Mouse (Mus musculus) MEL (cell line): ENCODE results near the gene Tedc1. TPM values are rescaled to one million over a fixed set of nuclear protein-coding genes. Genes with fewer than 3 reads are reported as not detected.

Source experiments
- DNase-seq: peaks from one replicate; pipeline ENCODE4 v3.0.0; 2011; ENCODE audit warnings: low read depth, low spot score
- H3K27ac ChIP-seq: 2 replicates; pipeline ENCODE4 v1.5.1; 2012; ENCODE audit warnings: low read depth, mild to moderate bottlenecking, control low read depth, low read length, moderate library complexity; ENCODE audit not compliant: control insufficient read depth
- H3K27me3 ChIP-seq, 2 experiments: fragments of 150-350 bp in 1 of 2; sonication (generic) in 1 of 2; 2 replicates each; pipeline ENCODE4 v1.6.1; 2012; ENCODE audit warnings: low read length in 2 of 2, mild to moderate bottlenecking in 2 of 2, improper control_type of control experiment in 1 of 2, moderate library complexity in 1 of 2; ENCODE audit not compliant: insufficient read depth in 2 of 2, control insufficient read depth in 1 of 2
- H3K36me3 ChIP-seq, 2 experiments: 2 replicates each; pipeline ENCODE4 v1.6.1; 2012 to 2014; ENCODE audit warnings: low read length in 2 of 2, improper control_type of control experiment in 1 of 2, inconsistent platforms in 1 of 2, mild to moderate bottlenecking in 1 of 2; ENCODE audit not compliant: insufficient read depth in 2 of 2, control insufficient read depth in 1 of 2
- H3K4me1 ChIP-seq, 2 experiments: fragments of 150-350 bp in 1 of 2; sonication (generic) in 1 of 2; 2 replicates each; pipeline ENCODE4 v1.6.1; 2012; ENCODE audit warnings: low read length in 2 of 2, improper control_type of control experiment in 1 of 2, mild to moderate bottlenecking in 1 of 2; ENCODE audit not compliant: insufficient read depth in 2 of 2, control insufficient read depth in 1 of 2
- H3K4me3 ChIP-seq, 2 experiments: fragments of 150-350 bp in 1 of 2; sonication (generic) in 1 of 2; 2 replicates each; pipeline ENCODE4 v1.5.1; 2012; ENCODE audit warnings: low read depth in 2 of 2, low read length in 2 of 2, mild to moderate bottlenecking in 2 of 2, moderate library complexity in 2 of 2, control low read depth in 1 of 2, improper control_type of control experiment in 1 of 2; ENCODE audit not compliant: control insufficient read depth in 1 of 2, insufficient read depth in 1 of 2
- H3K79me2 ChIP-seq: 2 replicates; pipeline ENCODE4 v1.6.1; 2012; ENCODE audit warnings: mild to moderate bottlenecking, low read length, moderate library complexity; ENCODE audit not compliant: control insufficient read depth, poor library complexity, insufficient read depth
- H3K9ac ChIP-seq: 2 replicates; pipeline ENCODE4 v1.6.1; 2012; ENCODE audit warnings: low read depth, mild to moderate bottlenecking, control low read depth, low read length, moderate library complexity; ENCODE audit not compliant: control insufficient read depth, poor library complexity, severe bottlenecking
- H3K9me3 ChIP-seq: fragments of 150-350 bp; sonication (generic); replicated peaks from 2 replicates; pipeline ENCODE4 v1.6.1; 2012; ENCODE audit warnings: mild to moderate bottlenecking, low read length, improper control_type of control experiment, moderate library complexity; ENCODE audit not compliant: insufficient read depth
- BHLHE40 ChIP-seq: IDR thresholded peaks from 2 replicates; pipeline ENCODE4 v1.6.1; 2012; ENCODE audit warnings: low read depth, mild to moderate bottlenecking, inconsistent platforms, low read length, improper control_type of control experiment, borderline replicate concordance
- CHD1 ChIP-seq: IDR thresholded peaks from 2 replicates; pipeline ENCODE4 v1.6.1; 2012; ENCODE audit warnings: low read depth, mild to moderate bottlenecking, inconsistent platforms, low read length, improper control_type of control experiment
- CHD2 ChIP-seq: IDR thresholded peaks from 2 replicates; pipeline ENCODE4 v1.6.1; 2011; ENCODE audit warnings: low read length, improper control_type of control experiment
- CTCF ChIP-seq, 3 experiments: IDR thresholded peaks in 2 of 3; conservative IDR thresholded peaks in 1 of 3; 2 replicates each; pipeline ENCODE4 v1.5.1; 2011 to 2012; ENCODE audit warnings: low read length in 3 of 3, low read depth in 2 of 3, mild to moderate bottlenecking in 2 of 3, improper control_type of control experiment in 1 of 3, inconsistent platforms in 1 of 3, mixed read lengths in 1 of 3, moderate library complexity in 1 of 3; ENCODE audit not compliant: control insufficient read depth in 1 of 3, insufficient read depth in 1 of 3, poor library complexity in 1 of 3, severe bottlenecking in 1 of 3
- E2F4 ChIP-seq: IDR thresholded peaks from 2 replicates; pipeline ENCODE4 v1.6.1; 2011; ENCODE audit warnings: low read depth, low read length, improper control_type of control experiment, borderline replicate concordance
- ETS1 ChIP-seq: IDR thresholded peaks from 2 replicates; pipeline ENCODE4 v1.6.1; 2012; ENCODE audit warnings: low read depth, mild to moderate bottlenecking, inconsistent platforms, low read length, improper control_type of control experiment, moderate library complexity
- GABPA ChIP-seq: IDR thresholded peaks from 2 replicates; pipeline ENCODE4 v1.6.1; 2012; ENCODE audit warnings: low read depth, mild to moderate bottlenecking, inconsistent platforms, low read length, improper control_type of control experiment, moderate library complexity
- GATA1 ChIP-seq: IDR thresholded peaks from 2 replicates; pipeline ENCODE4 v1.6.1; 2011; ENCODE audit warnings: low read depth, low read length, improper control_type of control experiment
- HCFC1 ChIP-seq: IDR thresholded peaks from 2 replicates; pipeline ENCODE4 v1.6.1; 2012; ENCODE audit warnings: low read depth, mild to moderate bottlenecking, inconsistent platforms, low read length, improper control_type of control experiment, moderate library complexity
- KAT2A ChIP-seq: conservative IDR thresholded peaks from 2 replicates; pipeline ENCODE4 v1.6.1; 2012; ENCODE audit warnings: low read depth, low read length, improper control_type of control experiment, inconsistent platforms
- MAFK ChIP-seq: IDR thresholded peaks from 2 replicates; pipeline ENCODE4 v1.6.1; 2011; ENCODE audit warnings: low read depth, mild to moderate bottlenecking, low read length, improper control_type of control experiment, borderline replicate concordance
- MAX ChIP-seq: IDR thresholded peaks from 2 replicates; pipeline ENCODE4 v1.6.1; 2011; ENCODE audit warnings: low read length, improper control_type of control experiment
- MAZ ChIP-seq: IDR thresholded peaks from 2 replicates; pipeline ENCODE4 v1.6.1; 2012; ENCODE audit warnings: low read depth, mild to moderate bottlenecking, inconsistent platforms, low read length, improper control_type of control experiment
- MXI1 ChIP-seq: IDR thresholded peaks from 2 replicates; pipeline ENCODE4 v1.6.1; 2011; ENCODE audit warnings: mild to moderate bottlenecking, low read depth, low read length, improper control_type of control experiment
- MYB ChIP-seq: IDR thresholded peaks from 2 replicates; pipeline ENCODE4 v1.6.1; 2011; ENCODE audit warnings: mild to moderate bottlenecking, low read depth, low read length, improper control_type of control experiment
- NELFE ChIP-seq: IDR thresholded peaks from 2 replicates; pipeline ENCODE4 v1.6.1; 2011; ENCODE audit warnings: low read depth, low read length, improper control_type of control experiment
- NRF1 ChIP-seq: IDR thresholded peaks from 2 replicates; pipeline ENCODE4 v1.6.1; 2014; ENCODE audit warnings: low read depth, mild to moderate bottlenecking, inconsistent platforms, low read length, improper control_type of control experiment, moderate library complexity; ENCODE audit not compliant: poor library complexity, insufficient read depth, severe bottlenecking
- POLR2A ChIP-seq, 2 experiments: IDR thresholded peaks; 2 replicates each; pipeline ENCODE4 v1.6.1; 2011 to 2012; ENCODE audit warnings: low read length in 2 of 2, mild to moderate bottlenecking in 2 of 2, control low read depth in 1 of 2, improper control_type of control experiment in 1 of 2, low read depth in 1 of 2, moderate library complexity in 1 of 2; ENCODE audit not compliant: control insufficient read depth in 1 of 2, insufficient read depth in 1 of 2, poor library complexity in 1 of 2
- POLR2AphosphoS2 ChIP-seq: IDR thresholded peaks from 2 replicates; pipeline ENCODE4 v1.6.1; 2011; ENCODE audit warnings: low read length, improper control_type of control experiment
- POLR2AphosphoS5 ChIP-seq: IDR thresholded peaks from 2 replicates; pipeline ENCODE4 v1.6.1; 2012; ENCODE audit warnings: low read depth, borderline replicate concordance, mild to moderate bottlenecking, inconsistent platforms, low read length, moderate library complexity, mixed read lengths
- RCOR1 ChIP-seq: IDR thresholded peaks from 2 replicates; pipeline ENCODE4 v1.6.1; 2012; ENCODE audit warnings: low read depth, mild to moderate bottlenecking, inconsistent platforms, low read length, improper control_type of control experiment
- SIN3A ChIP-seq: IDR thresholded peaks from 2 replicates; pipeline ENCODE4 v1.6.1; 2012; ENCODE audit warnings: low read length, improper control_type of control experiment, inconsistent platforms
- TAL1 ChIP-seq: IDR thresholded peaks from 2 replicates; pipeline ENCODE4 v1.6.1; 2012; ENCODE audit warnings: mild to moderate bottlenecking, inconsistent platforms, low read length, moderate library complexity, mixed read lengths
- TBP ChIP-seq: IDR thresholded peaks from 2 replicates; pipeline ENCODE4 v1.8.0; 2011; ENCODE audit warnings: low read depth, low read length, improper control_type of control experiment
- TCF12 ChIP-seq: IDR thresholded peaks from 2 replicates; pipeline ENCODE4 v1.6.1; 2014; ENCODE audit warnings: low read depth, mild to moderate bottlenecking, inconsistent platforms, low read length, improper control_type of control experiment, moderate library complexity
- UBTF ChIP-seq: IDR thresholded peaks from 2 replicates; pipeline ENCODE4 v1.6.1; 2012; ENCODE audit warnings: low read depth, mild to moderate bottlenecking, inconsistent platforms, low read length, improper control_type of control experiment, moderate library complexity, borderline replicate concordance; ENCODE audit not compliant: insufficient read depth
- USF1 ChIP-seq: IDR thresholded peaks from 2 replicates; pipeline ENCODE4 v1.6.1; 2014; ENCODE audit warnings: low read depth, mild to moderate bottlenecking, inconsistent platforms, low read length, improper control_type of control experiment, moderate library complexity
- USF2 ChIP-seq, 2 experiments: IDR thresholded peaks; 2 replicates each; pipeline ENCODE4 v1.6.1; 2011 to 2012; ENCODE audit warnings: improper control_type of control experiment in 2 of 2, low read length in 2 of 2, borderline replicate concordance in 1 of 2, inconsistent platforms in 1 of 2, low read depth in 1 of 2, mild to moderate bottlenecking in 1 of 2; ENCODE audit not compliant: insufficient read depth in 1 of 2
- ZKSCAN1 ChIP-seq: IDR thresholded peaks from 2 replicates; pipeline ENCODE4 v1.6.1; 2012; ENCODE audit warnings: low read depth, mild to moderate bottlenecking, inconsistent platforms, low read length, improper control_type of control experiment, moderate library complexity
- ZNF384 ChIP-seq: IDR thresholded peaks from 2 replicates; pipeline ENCODE4 v1.6.1; 2012; ENCODE audit warnings: low read depth, mild to moderate bottlenecking, inconsistent platforms, low read length, improper control_type of control experiment
- polyA plus RNA-seq, 2 experiments: library from polyadenylated mRNA; stranded (reverse) in 1 of 2; unstranded in 1 of 2; fragments of >175 nt in 1 of 2; fragments of >200 nt in 1 of 2; gene quantifications; 2 replicates each; pipeline versions ENCODE4 v1.2.1 to v1.2.4; 2012; ENCODE audit warnings: low replicate concordance in 2 of 2, low read depth in 1 of 2; ENCODE audit not compliant: insufficient read length in 2 of 2, insufficient read depth in 1 of 2, missing spikeins in 1 of 2
- total RNA-seq: library from RNA; depleted of rRNA; stranded (reverse); fragments of 300-350 nt; gene quantifications from 2 replicates; pipeline ENCODE4 v1.2.3, GENCODE M21; 2012

The Tedc1 gene
- total and polyA plus RNA-seq, 3 experiments: 50.7 to 74.7 TPM; not detected in 1

DNA sequence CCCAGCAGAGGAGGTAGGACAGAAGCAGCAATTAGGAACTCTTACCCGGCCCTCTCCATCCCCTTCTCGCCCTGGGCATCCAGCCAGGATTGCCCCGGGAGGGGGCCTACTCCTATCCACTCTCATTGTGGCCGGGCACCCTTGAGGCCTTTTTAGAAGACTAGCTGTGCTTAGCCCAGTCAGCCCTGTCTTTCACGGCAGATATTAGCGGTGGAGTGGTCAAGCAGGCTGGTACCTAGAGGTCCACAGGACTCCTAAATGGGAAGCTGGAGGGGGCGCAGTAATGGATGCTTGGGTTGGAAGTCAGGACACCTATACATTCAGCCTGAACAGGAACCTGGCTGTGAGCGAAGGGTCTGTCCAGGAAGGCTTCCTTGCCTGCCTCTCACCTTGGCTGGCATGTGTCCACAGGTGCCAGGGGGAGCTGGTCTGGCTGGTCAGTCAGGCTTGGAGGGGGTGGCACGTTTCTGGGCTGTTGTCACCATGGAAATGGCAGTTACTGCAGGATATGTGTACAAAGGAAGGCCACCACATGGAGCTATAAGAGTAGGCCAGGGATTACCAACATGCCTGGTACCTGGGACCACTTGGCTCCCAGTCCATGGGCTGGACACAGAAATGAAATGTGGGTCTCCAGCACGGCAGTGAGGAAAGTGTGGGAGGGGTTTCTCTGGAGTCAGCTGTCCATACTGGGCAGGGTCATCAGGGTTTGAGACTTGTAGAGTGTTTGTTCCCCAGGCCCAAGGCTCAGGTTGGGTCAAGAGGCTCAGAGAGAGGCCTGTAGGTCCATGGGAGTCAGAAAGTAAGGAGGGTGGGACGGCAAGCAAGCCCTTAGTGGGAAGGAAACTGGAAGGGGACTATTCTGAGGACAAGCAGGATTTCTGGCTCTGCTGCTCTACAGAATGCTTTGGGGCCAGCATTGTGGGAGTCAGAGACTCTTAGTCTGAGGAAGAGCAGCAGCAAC, 17.0 kb upstream of the Tedc1 start (continued):
- no peak for TF ChIP-seq TAL1
- no peak for TF ChIP-seq TBP
- 0 out of 2 replicates have a peak, but pooled peaks have one; percentile 43 for TF ChIP-seq MXI1
- TF ChIP-seq, all 39 proteins: peak for 6

- peak within 1 kb of the TSS; percentile 29 for H3K27ac ChIP-seq
- no peaks in the 10 kb centered on the region for H3K27me3 ChIP-seq
- DNase-seq: peak; percentile 100
- peaks cover 2% of the 10 kb centered on the region; the same call in 1 of the 2 replicates for H3K79me2 ChIP-seq
- peaks cover 4 to 12% of the 10 kb centered on the region in 2 experiments; a peak in 3 of 4 replicates for H3K36me3 ChIP-seq
- H3K4me3 ChIP-seq: peak within 1 kb of the TSS; percentile 70
- H3K9ac ChIP-seq: peak within 1 kb of the TSS; percentile 70
- no peaks in the 10 kb centered on the region for H3K9me3 ChIP-seq
- peaks cover 0 to 21% of the 10 kb centered on the region in 2 experiments; a peak in 3 of 4 replicates for H3K4me1 ChIP-seq
- peak; percentile 15; the same call in 1 of the 2 replicates for TF ChIP-seq MAFK
- TF ChIP-seq ZKSCAN1: peak; percentile 69; the same call in 1 of the 2 replicates
- TF ChIP-seq MAZ: peak; percentile 99
- 0 out of 2 replicates have a peak, but pooled peaks have one; percentile 45 for TF ChIP-seq TCF12
- TF ChIP-seq TAL1: no peak
- peak; percentile 98 for TF ChIP-seq MXI1
- TF ChIP-seq GATA1: no peak
- peak; percentile 84 for TF ChIP-seq NELFE
- TF ChIP-seq USF1: peak; percentile 27; the same call in 1 of the 2 replicates
- peak; percentile 68 for TF ChIP-seq MAX
- TF ChIP-seq HCFC1: peak; percentile 62
- peak; percentile 61 for TF ChIP-seq RCOR1
- peak; percentile 79 for TF ChIP-seq POLR2AphosphoS2
- TF ChIP-seq ETS1: peak; percentile 46; the same call in 1 of the 2 replicates
- no peak for TF ChIP-seq TBP
- peak; percentile 61; the same call in 1 of the 2 replicates for TF ChIP-seq BHLHE40
- TF ChIP-seq USF2 (IDR thresholded peaks at IDR 0.05; ENCODE audit: borderline replicate concordance in 1 of 2, insufficient read depth in 1 of 2, low read depth in 1 of 2, low read length in 2 of 2): no peak
- no peak for TF ChIP-seq POLR2AphosphoS5
- peak; percentile 39; the same call in 1 of the 2 replicates for TF ChIP-seq CHD2
- TF ChIP-seq SIN3A: peak; percentile 100
- peak in 1 of 3 experiments; percentile 36; a peak in 2 of 6 replicates for TF ChIP-seq CTCF (IDR thresholded peaks at IDR 0.05 in 2 of 3, conservative IDR thresholded peaks at IDR 0.05 in 1 of 3; ENCODE audit: control insufficient read depth in 1 of 3, insufficient read depth in 1 of 3, low read depth in 2 of 3, low read length in 3 of 3, poor library complexity in 1 of 3, severe bottlenecking in 1 of 3)
- no peak; the same call in 1 of the 2 replicates for TF ChIP-seq MYB
- no peak; the same call in 1 of the 2 replicates for TF ChIP-seq E2F4
- no peak; the same call in 1 of the 2 replicates for TF ChIP-seq GABPA
- TF ChIP-seq ZNF384: no peak; the same call in 1 of the 2 replicates
- no peak; the same call in 1 of the 2 replicates for TF ChIP-seq KAT2A
- TF ChIP-seq POLR2A (IDR thresholded peaks at IDR 0.05; ENCODE audit: control insufficient read depth in 1 of 2, insufficient read depth in 1 of 2, low read depth in 1 of 2, low read length in 2 of 2, poor library complexity in 1 of 2): peak in 1 of 2 experiments; percentile 84; a peak in 2 of 4 replicates
- TF ChIP-seq CHD1: no peak; the same call in 1 of the 2 replicates
- peak; percentile 65 for TF ChIP-seq NRF1
- no peak for TF ChIP-seq UBTF
Measured at GRCm38 (mm10) chr12:113139908-113140615, 16.2 kb upstream of the Tedc1 start, which contains the start of gene Crip2. TSS of gene Crip2 (plus strand) at chr12:113140236.
